Mouse (Mus musculus) right cerebral cortex, adult 2 months (tissue): ENCODE measurements at regions not wholly inside any gene's neighbourhood (a gene's known extent, or its start where the extent isn't known, plus 50 kb on each side); places are given as distances from the start of the nearest gene placed in this dataset.
A peak's percentile ranks its signal among the peaks of the same experiment; 100 is the strongest.

Experiments used
- DNase-seq, 2 experiments: peaks; one replicate each; pipeline ENCODE4 v3.0.0; 2021 to 2022; ENCODE audit warnings: low spot score in 2 of 2

DNA sequence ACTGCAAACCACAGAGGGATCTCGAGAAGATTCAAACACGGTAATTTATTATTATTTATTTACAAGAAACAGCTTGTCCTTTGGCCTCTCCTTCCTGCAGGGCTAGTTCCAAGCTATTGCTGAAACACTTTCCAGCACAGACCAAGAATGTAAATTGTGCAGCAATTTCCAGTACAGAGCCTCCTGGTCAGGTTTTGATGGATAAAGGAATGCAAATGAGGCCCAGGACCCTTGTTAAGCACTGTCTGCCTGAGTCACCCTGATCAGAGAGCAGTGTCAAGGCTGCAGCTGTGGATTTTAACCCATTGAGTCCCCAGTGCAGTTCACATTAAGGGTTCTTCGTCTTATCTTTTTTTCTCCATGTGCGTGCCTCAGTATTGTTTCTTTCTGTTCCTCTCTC lies 142.3 kb upstream of the Zkscan2 start:
- no peak for DNase-seq

DNA sequence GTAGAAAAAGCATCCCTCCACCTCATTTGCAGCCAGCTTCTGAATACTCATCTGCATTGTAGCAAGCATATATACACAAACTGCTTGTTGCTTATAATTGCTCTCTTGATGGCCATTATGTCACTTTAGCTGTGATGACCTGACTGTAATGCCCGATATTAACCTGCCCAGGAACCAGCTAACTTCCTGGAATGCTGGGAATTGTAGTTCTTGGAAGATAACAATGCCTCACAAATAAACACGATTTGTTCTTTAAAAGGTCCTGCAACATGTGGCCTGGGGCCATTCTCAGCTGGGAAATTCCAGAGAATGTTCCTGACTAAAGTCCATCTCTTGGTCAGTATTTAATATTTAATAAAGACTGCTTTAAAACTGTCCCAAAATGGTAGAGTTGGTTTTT lies 143.2 kb upstream of the Zkscan2 start:
- no peak for DNase-seq

- no peak for DNase-seq
These were observed 145.3 kb upstream of the Zkscan2 start for GRCm38 (mm10) chr7:123645521-123645920.

DNA sequence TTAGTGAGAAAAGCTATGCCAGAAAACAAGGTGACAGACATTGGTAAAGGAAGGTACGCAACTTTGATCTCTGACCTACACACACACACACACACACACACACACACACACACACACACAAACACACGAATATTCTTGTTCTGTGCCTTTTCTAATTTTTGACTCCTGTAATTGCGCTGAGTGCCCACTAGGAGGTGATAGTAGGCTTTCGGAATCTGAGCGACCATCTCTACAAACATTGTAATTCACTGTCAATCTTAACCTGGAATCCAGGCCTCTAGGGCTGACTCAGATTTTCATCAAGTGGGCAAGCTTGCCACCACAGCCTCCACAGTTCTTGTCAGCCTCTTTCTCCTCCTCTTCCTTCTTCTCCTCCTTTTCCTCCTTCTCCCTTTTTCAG lies 165.2 kb upstream of the Zkscan2 start:
- DNase-seq = no peak

DNA sequence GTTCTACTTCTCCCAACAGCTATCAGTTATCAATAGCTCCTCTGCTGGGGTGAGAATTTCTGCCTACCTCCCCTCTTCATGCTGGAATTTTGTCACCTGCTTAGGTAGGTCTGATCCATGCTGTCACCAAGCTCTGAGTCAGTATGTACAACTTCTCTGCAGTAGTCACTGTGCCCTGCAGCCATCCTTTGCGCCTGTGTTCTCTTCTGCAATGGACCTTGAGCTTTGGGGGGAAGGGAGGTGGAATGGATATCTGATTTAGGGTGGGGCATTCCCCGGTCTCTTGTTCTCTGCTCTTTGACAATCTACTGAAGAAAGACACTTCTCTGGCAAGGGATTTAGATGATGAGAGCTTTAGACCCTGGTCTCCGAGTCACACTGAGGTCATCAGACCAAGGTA lies 184.5 kb upstream of the Zkscan2 start:
- DNase-seq = no peak

DNA sequence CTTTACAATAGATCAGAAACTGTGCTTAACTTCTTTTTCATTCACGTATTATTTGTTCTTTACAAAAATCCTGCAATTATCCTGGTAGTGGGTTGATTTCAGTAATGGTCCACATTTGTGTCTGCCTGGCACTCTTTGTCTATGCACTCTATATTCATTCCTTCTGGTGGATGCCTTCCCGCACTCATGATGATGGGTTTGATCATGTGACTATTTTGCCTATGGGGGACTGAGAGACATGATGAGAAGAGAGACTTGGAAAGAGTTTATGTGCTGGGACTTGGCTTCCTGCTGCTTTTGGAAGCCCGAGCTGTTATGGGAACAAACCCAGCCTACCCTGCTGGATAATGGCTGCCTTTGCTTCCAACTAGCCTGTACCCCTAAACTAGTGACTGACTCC lies 186.3 kb upstream of the Zkscan2 start:
- no peak for DNase-seq

GRCm38 (mm10) chr7:123731016-123731415 lies 230.8 kb upstream of the Zkscan2 start:
- no peak for DNase-seq

DNA sequence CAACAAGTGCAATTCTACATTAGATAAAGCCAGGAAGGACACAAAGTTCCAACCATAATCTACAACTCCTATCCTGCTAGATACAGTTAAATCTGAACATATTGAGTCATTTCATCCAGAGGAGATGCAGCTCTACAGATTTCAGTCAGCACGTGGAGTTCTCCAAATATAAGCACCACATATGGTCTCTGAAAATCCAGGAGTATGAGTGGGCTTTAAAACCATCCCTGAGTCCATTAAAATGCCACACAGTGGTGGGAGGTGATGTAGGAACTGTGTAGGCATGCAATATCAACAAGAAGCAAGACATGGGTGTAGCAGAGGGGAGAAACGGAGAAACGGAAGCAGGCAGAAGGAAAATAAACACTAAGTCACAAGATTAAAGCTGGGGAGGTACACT lies 232.8 kb upstream of the Zkscan2 start:
- peak; percentile 41 to 44 for DNase-seq

- no peak for DNase-seq
These were observed 234.7 kb upstream of the Hs3st4 start for GRCm38 (mm10) chr7:123747986-123748385.

DNA sequence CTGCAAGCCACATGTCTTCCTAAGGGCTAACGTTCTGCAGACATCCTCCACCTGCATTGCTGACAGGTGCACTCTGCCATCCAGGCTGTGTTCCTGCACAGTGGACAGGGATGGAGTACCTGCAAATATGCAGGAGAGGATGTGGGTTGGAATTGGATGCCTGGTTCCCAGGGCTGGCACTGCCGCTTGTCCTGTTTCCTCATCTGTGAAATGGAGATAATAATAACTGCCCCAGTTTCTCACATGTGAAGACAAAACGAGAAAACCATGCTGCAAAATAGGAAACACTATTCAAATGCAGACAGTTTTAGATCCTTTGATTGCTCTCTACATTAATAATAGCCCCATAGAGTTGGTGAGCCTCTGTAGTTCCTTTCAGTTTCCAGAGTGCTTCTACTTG lies 229.4 kb upstream of the Hs3st4 start:
- DNase-seq = peak; percentile 26 to 32

- DNase-seq = peak; percentile 8 to 14
These were observed 187.6 kb upstream of the Hs3st4 start for GRCm38 (mm10) chr7:123795036-123795435.

DNA sequence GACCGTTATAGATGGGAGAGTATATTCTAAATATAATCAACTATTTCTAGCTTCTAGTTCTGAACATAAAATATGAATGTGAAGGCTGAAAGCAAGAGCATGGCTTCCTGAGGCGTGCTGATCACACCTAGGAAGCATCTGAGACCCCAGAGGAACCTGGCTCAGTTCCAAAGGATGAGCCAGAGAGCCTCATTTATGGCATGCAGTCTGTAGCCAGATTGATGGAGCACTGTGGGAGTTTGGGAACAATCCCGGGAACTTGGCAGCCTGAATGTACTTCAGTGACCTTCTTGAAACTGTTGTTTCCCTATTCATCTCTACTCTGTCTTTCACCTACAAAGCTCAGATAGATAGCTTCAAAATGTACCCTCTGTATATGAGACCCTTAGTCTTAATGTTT lies 186.6 kb upstream of the Hs3st4 start:
- no peak for DNase-seq

GRCm38 (mm10) chr7:123805650-123806049 lies 177.0 kb upstream of the Hs3st4 start:
- DNase-seq = peak; percentile 7 to 9

DNA sequence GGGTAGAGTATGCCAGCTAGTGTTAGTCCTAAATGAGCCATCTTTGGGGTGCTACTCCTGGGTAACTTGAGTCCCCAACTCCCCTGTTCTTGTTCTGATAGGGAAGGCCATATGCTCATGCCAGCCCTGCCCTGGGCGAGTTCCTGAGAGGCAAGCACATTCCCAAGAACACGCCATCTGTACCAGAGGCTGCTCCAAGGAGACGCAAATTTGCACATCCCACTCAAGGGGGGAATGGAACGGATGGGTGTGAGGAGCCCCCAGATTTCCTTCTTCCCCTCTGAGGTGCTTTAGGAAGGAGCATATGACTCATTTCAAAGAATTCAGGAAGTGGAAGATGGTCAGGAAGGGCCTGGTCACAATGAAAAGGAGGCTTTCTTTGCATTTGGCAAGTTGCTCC lies 158.7 kb upstream of the Hs3st4 start:
- peak; percentile 6 to 8 for DNase-seq

GRCm38 (mm10) chr7:123826406-123826805 lies 156.3 kb upstream of the Hs3st4 start:
- DNase-seq = no peak

GRCm38 (mm10) chr7:123842552-123842951 lies 140.1 kb upstream of the Hs3st4 start:
- no peak for DNase-seq

- no peak for DNase-seq
These were observed 135.6 kb upstream of the Hs3st4 start for GRCm38 (mm10) chr7:123847081-123847480.

DNA sequence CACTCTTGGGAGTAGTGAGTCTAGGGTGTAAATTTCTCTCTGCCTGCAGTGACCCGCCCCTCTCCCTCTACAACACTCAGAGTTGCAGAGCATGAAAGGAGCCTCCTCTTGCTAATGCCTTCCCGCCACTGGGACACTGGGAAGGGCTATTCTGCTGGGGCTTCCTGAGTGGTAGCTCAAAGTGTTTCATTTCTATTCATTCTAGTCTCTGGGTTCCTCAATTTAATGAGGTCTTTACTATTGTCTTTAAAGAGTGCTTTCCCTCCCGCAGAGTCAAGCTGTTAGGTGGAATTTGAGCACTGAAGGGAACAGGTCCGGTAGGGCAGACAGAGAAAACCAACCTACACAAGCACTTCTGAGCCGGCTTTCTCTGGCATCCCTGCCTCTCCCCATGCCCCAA lies 134.0 kb upstream of the Hs3st4 start:
- no peak for DNase-seq

GRCm38 (mm10) chr7:123849220-123849619 lies 133.4 kb upstream of the Hs3st4 start:
- no peak for DNase-seq

DNA sequence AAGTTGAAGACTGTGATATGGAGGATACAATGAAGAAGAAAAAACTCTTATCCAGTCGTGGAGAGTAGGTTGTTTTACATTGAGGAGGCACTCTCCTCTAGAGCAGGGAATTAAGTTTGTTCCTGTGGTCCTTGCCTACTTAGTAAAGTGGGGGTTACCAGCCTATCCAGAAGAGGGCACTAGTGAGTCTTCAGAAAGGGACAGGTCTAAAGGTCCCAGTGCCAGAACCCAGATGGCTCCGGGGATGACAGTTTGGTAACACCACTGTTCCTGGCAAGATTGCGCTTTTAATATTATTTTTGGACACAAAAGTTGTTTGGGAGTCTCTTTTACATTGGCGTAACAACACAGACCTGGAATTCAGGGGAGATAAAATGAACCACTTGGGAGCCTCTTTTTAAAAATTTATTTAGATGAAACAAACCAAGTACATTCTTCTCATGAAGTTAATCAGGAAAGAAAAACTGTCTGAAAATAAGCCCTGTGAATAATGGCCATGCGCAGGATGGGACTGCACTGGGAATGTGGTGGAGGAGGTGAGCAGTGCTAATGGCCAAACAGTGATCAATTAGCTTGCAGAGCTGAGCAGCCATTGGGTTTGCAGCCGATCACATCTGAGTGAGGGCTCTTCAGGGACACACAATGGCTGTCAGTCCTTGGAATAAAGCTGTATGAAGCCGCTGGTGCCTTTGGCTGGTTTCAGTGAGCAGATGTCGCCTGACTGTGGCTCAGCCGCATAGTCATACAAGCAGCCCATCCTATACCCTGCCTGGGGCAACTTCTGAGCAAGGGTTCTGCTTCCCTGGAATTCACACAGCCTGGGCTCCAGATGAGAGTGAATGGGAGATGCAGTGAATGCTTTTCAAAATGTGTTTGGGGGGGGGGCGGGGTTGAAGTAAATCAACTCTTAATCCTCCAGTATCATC lies 132.1 kb upstream of the Hs3st4 start:
- no peak for DNase-seq

DNA sequence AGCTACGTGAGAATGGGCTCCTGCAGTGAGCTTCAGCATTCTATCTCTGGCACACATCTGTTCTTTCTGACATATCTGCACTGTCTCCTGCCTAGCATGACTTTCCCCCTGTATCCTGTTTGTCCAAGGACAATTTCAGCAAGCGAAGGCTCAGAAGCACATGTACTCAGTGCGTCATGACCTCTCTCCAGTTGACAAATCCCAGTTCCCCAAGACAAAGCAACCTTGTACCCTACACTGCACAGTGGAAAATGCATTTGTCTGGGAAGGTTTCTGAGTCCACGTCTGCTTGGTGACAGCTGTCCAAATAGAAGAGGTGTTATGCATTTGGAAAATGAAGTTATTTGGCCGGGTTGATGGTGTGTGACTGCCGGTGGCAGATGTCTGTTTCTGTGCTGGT lies 125.1 kb upstream of the Hs3st4 start:
- DNase-seq = no peak

DNA sequence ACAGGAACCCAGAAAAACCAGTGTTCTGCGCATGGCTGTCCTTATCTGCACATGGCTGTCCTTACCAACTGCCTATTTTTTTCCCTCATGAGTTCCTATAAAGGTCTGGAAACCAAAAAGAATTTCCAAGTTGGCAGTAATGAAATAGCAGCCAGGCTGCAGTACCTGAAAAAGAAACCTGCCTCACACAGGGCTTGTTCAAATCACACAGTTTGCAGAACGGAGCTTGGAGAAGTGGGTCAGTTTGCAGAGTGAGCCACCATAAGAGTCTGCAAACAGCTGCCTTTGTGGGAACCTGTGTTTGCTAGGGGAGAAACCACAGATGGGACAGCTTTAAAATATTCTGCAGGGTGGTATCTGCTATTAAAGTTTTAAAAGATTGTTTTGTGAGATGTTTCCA lies 121.0 kb upstream of the Hs3st4 start:
- peak in 1 of 2 experiments; percentile 6 for DNase-seq

GRCm38 (mm10) chr7:123896759-123897444 lies 85.8 kb upstream of the Hs3st4 start:
- no peak for DNase-seq
